Comparison of ENCODE assay signal across 8 mouse cellular contexts in the genomic region with DNA sequence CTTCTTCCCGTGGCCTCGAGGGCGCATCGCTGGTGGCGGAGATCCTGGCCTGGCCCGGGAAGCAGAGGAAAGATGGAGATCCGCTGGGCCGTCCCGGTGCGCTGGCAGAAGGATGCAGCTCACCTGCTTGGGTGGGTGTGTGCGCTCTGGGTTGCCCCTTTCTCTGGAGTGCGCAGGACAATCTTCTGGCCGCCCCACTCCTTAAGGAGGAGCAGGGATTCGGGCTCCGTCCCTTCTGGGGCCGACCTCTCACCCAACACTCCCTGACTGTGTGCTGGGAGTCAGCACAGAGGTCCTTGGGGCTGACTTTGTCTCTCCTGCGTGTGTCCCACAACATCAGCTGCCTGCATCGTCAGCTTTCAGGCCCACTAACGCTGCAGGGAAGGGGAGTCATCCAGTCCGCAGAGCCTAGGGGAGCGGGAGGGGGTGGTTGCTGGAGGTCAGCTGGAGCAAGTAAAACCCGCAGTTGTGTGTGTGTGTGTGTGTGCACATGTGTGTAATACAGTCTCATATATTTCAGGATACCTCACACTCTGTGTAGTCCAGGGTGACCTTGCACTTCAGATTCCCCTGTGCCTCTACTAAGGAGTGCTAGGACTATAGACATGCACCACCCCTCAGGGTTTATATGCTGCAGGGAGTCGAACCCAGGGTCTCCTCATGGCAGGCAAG. TPM values are rescaled to one million over a fixed set of nuclear protein-coding genes. Genes with fewer than 3 reads are reported as not detected.
DNase-seq lines count a peak whose midpoint lies in the region; ATAC-seq lines count a peak whose summit lies in the region.

No protein-coding gene starts in this region.

- peak overlapping the region; percentile 90 for H3K4me2 ChIP-seq in neural tube, embryonic 11.5 days (ENCODE audit: low read depth)
- H3K4me2 ChIP-seq in forebrain, embryonic 13.5 days, result peak overlapping the region; percentile 91
- peak overlapping the region; percentile 83 for H3K4me2 ChIP-seq in liver, embryonic 11.5 days
- peak overlapping the region; percentile 85 for H3K4me2 ChIP-seq in stomach, embryonic 14.5 days (replicated peaks; ENCODE audit: low read depth, low read length)

- ATAC-seq in neural tube, embryonic 11.5 days (ENCODE audit: insufficient read depth, low FRiP score, low TSS enrichment), result peak; percentile 15; the same call in 1 of the 2 replicates
- ATAC-seq in forebrain, embryonic 13.5 days, result peak; percentile 48
- ATAC-seq in liver, embryonic 11.5 days (replicated peaks; ENCODE audit: low FRiP score), result peak; percentile 7; the same call in 1 of the 2 replicates
- ATAC-seq in stomach, embryonic 14.5 days (ENCODE audit: insufficient number of reproducible peaks, insufficient read depth, low FRiP score, low read depth), result no peak

- H3K9ac ChIP-seq in neural tube, embryonic 11.5 days (ENCODE audit: low read length), result peak overlapping the region; percentile 54
- H3K9ac ChIP-seq in forebrain, embryonic 13.5 days, result peak overlapping the region; percentile 60
- peak overlapping the region; percentile 48 for H3K9ac ChIP-seq in liver, embryonic 11.5 days (ENCODE audit: low read depth, low read length)
- peak overlapping the region; percentile 25; the same call in 1 of the 2 replicates for H3K9ac ChIP-seq in stomach, embryonic 14.5 days (replicated peaks; ENCODE audit: low read depth, low read length)

- WGBS in neural tube, embryonic 11.5 days, result under 1% methylated on average over 21 of the region's 23 CpGs
- 2% methylated on average over 23 of the region's 23 CpGs for WGBS in forebrain, embryonic 13.5 days
- 1% methylated on average over 22 of the region's 23 CpGs for WGBS in liver, embryonic 11.5 days
- 1% methylated on average over 23 of the region's 23 CpGs for WGBS in stomach, embryonic 14.5 days

- no peak overlapping the region for H3K27ac ChIP-seq in neural tube, embryonic 11.5 days (ENCODE audit: low read depth, low read length)
- H3K27ac ChIP-seq in forebrain, embryonic 13.5 days, result no peak overlapping the region
- no peak overlapping the region for H3K27ac ChIP-seq in liver, embryonic 11.5 days (ENCODE audit: low read depth, low read length)
- no peak overlapping the region for H3K27ac ChIP-seq in stomach, embryonic 14.5 days (ENCODE audit: low read length)

- H3K9me3 ChIP-seq in neural tube, embryonic 11.5 days (ENCODE audit: control insufficient read depth, low read length), result no peaks in the 10 kb centered on the region
- no peaks in the 10 kb centered on the region for H3K9me3 ChIP-seq in forebrain, embryonic 13.5 days (replicated peaks)
- H3K9me3 ChIP-seq in liver, embryonic 11.5 days (ENCODE audit: control insufficient read depth, low read length), result no peaks in the 10 kb centered on the region
- H3K9me3 ChIP-seq in stomach, embryonic 14.5 days (ENCODE audit: control insufficient read depth, low read depth, low read length), result no peaks in the 10 kb centered on the region

- 0 out of 2 replicates have a peak, but pooled peaks cover 2% of the 10 kb centered on the region for H3K4me1 ChIP-seq in neural tube, embryonic 11.5 days (ENCODE audit: control insufficient read depth, insufficient read depth, low read length)
- H3K4me1 ChIP-seq in forebrain, embryonic 13.5 days, result peaks cover 11% of the 10 kb centered on the region
- H3K4me1 ChIP-seq in liver, embryonic 11.5 days (replicated peaks; ENCODE audit: control insufficient read depth, insufficient read depth, low read length), result peaks cover 4% of the 10 kb centered on the region
- no peaks in the 10 kb centered on the region for H3K4me1 ChIP-seq in stomach, embryonic 14.5 days (ENCODE audit: control insufficient read depth, insufficient read depth, low read length)

- no peaks in the 10 kb centered on the region for H3K36me3 ChIP-seq in neural tube, embryonic 11.5 days (ENCODE audit: control insufficient read depth, insufficient read depth, low read length)
- no peaks in the 10 kb centered on the region for H3K36me3 ChIP-seq in forebrain, embryonic 13.5 days (ENCODE audit: poor library complexity, severe bottlenecking)
- no peaks in the 10 kb centered on the region for H3K36me3 ChIP-seq in liver, embryonic 11.5 days (ENCODE audit: control insufficient read depth, insufficient read depth, low read length)
- H3K36me3 ChIP-seq in stomach, embryonic 14.5 days (ENCODE audit: control insufficient read depth, insufficient read depth, low read length), result no peaks in the 10 kb centered on the region

- H3K27me3 ChIP-seq in neural tube, embryonic 11.5 days (ENCODE audit: control insufficient read depth, insufficient read depth, low read length), result peaks cover 9% of the 10 kb centered on the region; the same call in 1 of the 2 replicates
- peaks cover 43% of the 10 kb centered on the region for H3K27me3 ChIP-seq in forebrain, embryonic 13.5 days
- H3K27me3 ChIP-seq in liver, embryonic 11.5 days (replicated peaks; ENCODE audit: control insufficient read depth, insufficient read depth, low read length), result peaks cover 39% of the 10 kb centered on the region
- H3K27me3 ChIP-seq in stomach, embryonic 14.5 days (ENCODE audit: control insufficient read depth, insufficient read depth, low read length), result no peaks in the 10 kb centered on the region

- H3K4me3 ChIP-seq in neural tube, embryonic 11.5 days (ENCODE audit: low read depth, low read length), result peak overlapping the region; percentile 49
- peak overlapping the region; percentile 56 for H3K4me3 ChIP-seq in forebrain, embryonic 13.5 days
- H3K4me3 ChIP-seq in liver, embryonic 11.5 days (ENCODE audit: low read depth, low read length), result peak overlapping the region; percentile 57
- peak overlapping the region; percentile 43 for H3K4me3 ChIP-seq in stomach, embryonic 14.5 days (ENCODE audit: low read depth, low read length)

- DNase-seq in neural tube, embryonic 11.5 days (ENCODE audit: low spot score), result peak; percentile 20
- DNase-seq in neural tube, embryonic 10.5 days (ENCODE audit: extremely low spot score, low spot score), result no peak
- no peak for DNase-seq in liver, embryonic 11.5 days (ENCODE audit: low spot score)
- no peak for DNase-seq in adipocyte (ENCODE audit: low spot score)
- DNase-seq in right cerebral cortex, postnatal 25 days, result no peak
- DNase-seq in retina, embryonic 14.5 days (ENCODE audit: low spot score), result no peak

RNA-seq across cellular contexts. Expression of gene Itgb3, which starts 0.6 kb away (rescaled TPM):
- polyA plus RNA-seq in neural tube, embryonic 11.5 days (2014; fragmentation: Nextera tagmentation; extraction: Ambion mirVana), result 1.6 and 2.3 TPM in 2 replicates
- polyA plus RNA-seq in forebrain, embryonic 13.5 days (2015; fragmentation: Nextera tagmentation; extraction: Ambion mirVana), result 0.43 and 0.89 TPM in 2 replicates
- 16.2 and 16.4 TPM in 2 replicates for polyA plus RNA-seq in liver, embryonic 11.5 days (2014; fragmentation: Nextera tagmentation; extraction: Ambion mirVana)
- polyA plus RNA-seq in stomach, embryonic 14.5 days (2014; fragmentation: Nextera tagmentation; extraction: Ambion mirVana), result 3.1 and 3.6 TPM in 2 replicates

RNA-seq across cellular contexts. Expression of gene Myl4, which starts 57.9 kb away (rescaled TPM):
- 33.0 and 36.4 TPM in 2 replicates for polyA plus RNA-seq in neural tube, embryonic 11.5 days (2014; fragmentation: Nextera tagmentation; extraction: Ambion mirVana)
- 1.2 and 2.8 TPM in 2 replicates for polyA plus RNA-seq in forebrain, embryonic 13.5 days (2015; fragmentation: Nextera tagmentation; extraction: Ambion mirVana)
- polyA plus RNA-seq in liver, embryonic 11.5 days (2014; fragmentation: Nextera tagmentation; extraction: Ambion mirVana), result 11.9 and 30.4 TPM in 2 replicates
- 5.7 and 6.7 TPM in 2 replicates for polyA plus RNA-seq in stomach, embryonic 14.5 days (2014; fragmentation: Nextera tagmentation; extraction: Ambion mirVana)

RNA-seq across cellular contexts. Expression of gene Cdc27, which starts 58.0 kb away (rescaled TPM):
- polyA plus RNA-seq in neural tube, embryonic 11.5 days (2014; fragmentation: Nextera tagmentation; extraction: Ambion mirVana), result 63.6 and 63.9 TPM in 2 replicates
- 43.7 and 51.4 TPM in 2 replicates for polyA plus RNA-seq in forebrain, embryonic 13.5 days (2015; fragmentation: Nextera tagmentation; extraction: Ambion mirVana)
- polyA plus RNA-seq in liver, embryonic 11.5 days (2014; fragmentation: Nextera tagmentation; extraction: Ambion mirVana), result 41.6 and 45.9 TPM in 2 replicates
- 51.6 and 53.3 TPM in 2 replicates for polyA plus RNA-seq in stomach, embryonic 14.5 days (2014; fragmentation: Nextera tagmentation; extraction: Ambion mirVana)
